Mouse (Mus musculus): ENCODE results near the gene Cdh26.

The Cdh26 gene

DNA sequence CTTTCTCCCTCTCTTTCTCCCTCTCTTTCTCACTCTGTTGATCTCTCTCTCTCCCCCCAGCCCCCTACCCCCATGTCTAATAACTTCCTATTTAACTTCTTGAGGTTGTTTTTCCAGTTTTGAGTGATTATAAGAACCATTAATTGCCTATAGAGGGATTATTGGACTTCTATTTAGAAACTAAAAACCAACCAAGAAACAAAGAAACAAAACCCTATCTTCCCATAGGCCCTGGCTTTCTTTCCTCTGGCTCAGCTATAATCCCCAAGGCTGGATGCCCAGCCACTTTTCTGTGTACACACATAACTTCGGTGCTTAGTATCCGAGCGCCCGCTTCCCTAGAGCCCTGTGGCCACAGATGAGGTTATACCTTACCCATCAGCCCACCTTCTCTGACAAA is at the start of gene Cdh26:
TSS of gene Cdh26 (plus strand) at position 301 of the 400 bp plus-strand sequence.
- no peak for DNase-seq

- DNase-seq, result no peak
Observed at GRCm38 (mm10) chr2:178407053-178407815, 23.1 kb upstream of the Cdh26 start, which contains the start of gene Sycp2. Gene Sycp2, minus strand, starts transcription at chr2:178407685.

GRCm38 (mm10) chr2:178409024-178409423 is 21.3 kb upstream of the Cdh26 start:
- DNase-seq, result no peak

- no peak for DNase-seq
Observed at GRCm38 (mm10) chr2:178410286-178410685, 20.0 kb upstream of the Cdh26 start.

DNA sequence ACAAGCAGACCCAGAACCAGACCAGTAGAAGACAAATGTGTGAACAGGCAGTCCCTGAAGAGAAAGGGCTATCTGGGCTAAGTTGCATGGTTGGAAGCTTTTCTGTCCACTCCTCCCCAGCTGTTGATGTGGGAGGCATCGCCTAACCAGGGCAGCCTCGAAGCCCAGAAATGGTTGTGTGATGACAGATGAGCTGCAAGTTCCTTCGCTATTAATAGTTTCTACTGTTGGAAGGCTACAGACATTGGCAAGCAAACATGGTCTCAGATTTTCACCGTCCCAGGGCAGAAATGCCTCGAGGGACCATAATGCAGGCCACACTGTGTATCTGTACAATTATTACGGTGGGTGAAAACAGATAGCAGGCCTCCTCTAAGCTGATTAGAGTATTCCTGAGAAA is 17.7 kb upstream of the Cdh26 start:
- no peak for DNase-seq

DNA sequence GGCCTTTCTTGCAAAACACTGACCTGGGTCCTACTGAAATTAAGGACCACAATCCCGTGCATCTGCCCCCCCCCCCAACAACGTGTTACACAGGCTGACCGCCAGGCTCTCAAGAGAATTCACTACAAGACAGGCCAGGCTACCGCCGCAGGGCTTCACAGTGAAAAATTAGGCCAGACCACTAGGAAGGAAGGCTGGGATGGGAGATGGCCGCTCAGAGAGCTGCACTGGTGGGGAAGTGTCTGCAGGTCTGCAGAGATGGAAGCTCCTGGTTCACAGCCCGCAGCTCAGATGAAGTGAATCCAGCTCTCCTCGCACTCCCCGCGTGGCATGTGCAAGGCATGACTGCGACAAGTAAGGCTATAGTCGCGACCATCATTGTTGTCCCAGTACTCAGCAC is 17.2 kb upstream of the Cdh26 start:
- no peak for DNase-seq

GRCm38 (mm10) chr2:178413481-178414260 is 16.7 kb upstream of the Cdh26 start:
- peak; percentile 52 for DNase-seq

DNA sequence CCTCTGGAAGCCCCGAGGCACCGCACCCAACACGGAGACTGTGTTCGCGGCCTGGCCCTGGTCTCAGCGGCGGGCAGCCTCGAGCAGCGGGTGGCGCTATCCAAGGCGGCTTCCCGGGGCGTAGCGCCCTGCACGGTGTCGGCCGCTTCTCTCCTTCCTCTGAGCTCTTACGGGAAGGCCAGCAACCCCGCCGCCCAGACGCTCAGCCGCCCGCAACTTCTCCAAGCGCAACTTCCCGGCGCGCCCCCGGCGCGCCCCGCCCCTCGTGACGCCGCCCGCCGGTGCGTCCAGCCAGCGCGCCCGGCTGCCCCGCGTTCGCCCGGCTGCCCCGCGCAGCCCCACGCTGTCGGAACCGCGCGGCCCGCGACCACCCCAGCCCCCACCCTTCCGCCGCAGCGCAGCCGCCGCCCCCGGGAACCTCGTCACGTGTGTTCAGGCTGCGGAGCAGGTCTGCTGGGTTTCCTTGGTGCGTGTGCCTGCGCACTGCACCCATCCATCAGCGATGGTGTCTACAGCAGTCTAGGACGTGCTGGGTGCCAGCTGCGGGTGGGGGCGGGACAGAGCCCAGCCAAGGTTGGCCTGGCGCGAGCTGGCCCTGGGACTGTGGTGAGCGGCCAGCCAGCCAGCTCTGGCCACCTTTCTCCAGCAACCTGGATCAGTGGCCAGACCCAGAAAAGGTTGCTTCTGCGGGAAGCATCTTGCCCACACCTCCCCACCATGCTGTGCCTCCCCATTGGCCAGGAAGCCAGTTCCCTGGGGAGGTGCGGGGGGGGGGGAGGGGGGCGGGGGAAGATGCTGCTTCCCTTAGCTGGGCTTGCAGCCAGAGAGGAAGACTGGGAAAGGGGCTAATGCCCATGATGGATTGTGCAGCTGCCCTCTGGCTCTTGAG is 15.8 kb upstream of the Cdh26 start, which contains the start of the genes Ppp1r3d and Fam217b:
TSS of gene Ppp1r3d (minus strand) at position 212 of the 889 bp plus-strand sequence.
TSS of gene Fam217b (plus strand) at position 264 of the 889 bp plus-strand sequence.
- peak; percentile 32 for DNase-seq

- DNase-seq, result peak; percentile 40
Observed at GRCm38 (mm10) chr2:178415150-178415448, 15.2 kb upstream of the Cdh26 start.

GRCm38 (mm10) chr2:178416427-178416826 is 13.9 kb upstream of the Cdh26 start:
- DNase-seq, result no peak

DNA sequence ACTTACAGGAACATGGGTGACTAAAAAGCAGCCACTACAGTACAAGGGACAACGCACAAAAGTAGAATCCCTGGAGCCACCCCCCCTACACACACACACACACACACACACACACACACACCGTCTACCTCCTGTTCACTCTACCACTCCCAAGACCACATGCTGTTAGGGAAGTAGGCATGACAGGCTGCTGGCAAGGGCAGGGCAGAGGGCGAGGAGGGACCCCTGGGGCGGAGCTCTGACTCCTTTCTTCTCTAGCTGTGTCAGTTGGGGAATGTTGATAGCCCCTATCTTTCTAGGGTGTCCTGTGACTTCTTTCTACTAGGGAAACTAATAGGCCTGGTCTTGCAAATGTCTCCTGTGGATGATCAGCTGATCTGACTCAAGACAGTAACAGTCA is 13.4 kb upstream of the Cdh26 start:
- DNase-seq, result no peak

- no peak for DNase-seq
Observed at GRCm38 (mm10) chr2:178420576-178420975, 9.8 kb upstream of the Cdh26 start.

GRCm38 (mm10) chr2:178421603-178422002 is 8.7 kb upstream of the Cdh26 start:
- no peak for DNase-seq

GRCm38 (mm10) chr2:178422186-178422585 is 8.1 kb upstream of the Cdh26 start:
- no peak for DNase-seq

GRCm38 (mm10) chr2:178423223-178423622 is 7.1 kb upstream of the Cdh26 start:
- no peak for DNase-seq

DNA sequence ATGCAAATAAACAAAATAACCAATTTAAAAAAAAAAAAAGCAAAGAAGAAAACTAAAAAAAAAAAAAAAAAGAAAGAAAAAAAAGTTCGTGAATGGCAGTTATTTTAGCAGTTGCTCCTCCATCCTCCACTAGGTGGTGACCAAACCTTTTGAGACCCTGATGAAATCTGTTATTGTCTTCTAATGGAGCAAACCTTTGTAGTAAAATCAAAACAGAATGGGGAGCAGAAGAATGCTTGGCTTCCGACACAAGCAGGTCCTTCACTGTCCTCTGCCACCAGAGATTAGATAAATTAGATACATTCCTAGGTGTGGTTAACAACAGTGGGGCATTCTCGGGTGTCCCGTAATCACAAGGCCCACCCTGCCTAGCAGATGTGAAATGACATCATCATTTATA is 4.1 kb upstream of the Cdh26 start:
- no peak for DNase-seq

- DNase-seq, result no peak
Observed at GRCm38 (mm10) chr2:178427181-178427580, 3.1 kb upstream of the Cdh26 start.

DNA sequence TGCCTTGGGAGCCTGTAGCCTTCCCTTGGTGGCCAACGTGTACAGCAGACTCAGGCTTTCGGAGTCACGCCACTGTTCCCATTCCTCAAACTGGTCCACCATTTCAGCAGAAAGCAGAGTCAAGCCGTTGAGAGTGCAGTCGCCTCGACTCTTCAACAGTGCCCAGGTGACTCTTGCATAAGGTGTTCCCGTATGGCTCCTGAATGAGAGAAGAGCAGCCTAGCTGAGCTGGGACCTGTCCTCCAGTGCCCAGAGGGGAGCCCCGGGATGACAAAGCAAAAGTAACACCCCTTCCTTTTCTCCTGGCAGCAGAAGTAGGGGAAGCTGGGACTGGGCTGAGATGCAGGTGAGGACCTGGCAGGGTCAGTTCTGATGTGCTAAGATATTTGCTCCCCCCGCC is 2.1 kb upstream of the Cdh26 start:
- no peak for DNase-seq

GRCm38 (mm10) chr2:178428676-178429075 is 1.7 kb upstream of the Cdh26 start:
- DNase-seq, result no peak

DNA sequence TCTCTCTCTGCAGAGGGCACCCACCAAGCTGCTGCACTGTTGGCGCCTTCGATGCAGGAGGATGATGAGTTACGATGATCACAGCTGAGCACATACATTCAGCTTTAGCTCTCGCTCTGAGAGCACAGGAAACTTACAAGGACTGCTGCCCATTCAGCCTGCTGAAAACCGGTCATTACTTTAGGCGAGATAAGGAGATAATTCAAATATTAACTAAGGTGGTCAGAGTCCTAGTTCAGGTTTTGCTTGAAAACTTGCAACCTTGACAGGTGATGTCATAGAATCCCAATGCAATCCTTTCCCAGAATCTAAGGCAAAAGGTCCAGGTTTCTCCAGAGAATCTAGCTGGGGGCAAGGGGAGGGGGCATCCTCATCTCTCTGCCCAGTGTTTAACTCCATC is 905 bp upstream of the Cdh26 start:
- DNase-seq, result no peak

DNA sequence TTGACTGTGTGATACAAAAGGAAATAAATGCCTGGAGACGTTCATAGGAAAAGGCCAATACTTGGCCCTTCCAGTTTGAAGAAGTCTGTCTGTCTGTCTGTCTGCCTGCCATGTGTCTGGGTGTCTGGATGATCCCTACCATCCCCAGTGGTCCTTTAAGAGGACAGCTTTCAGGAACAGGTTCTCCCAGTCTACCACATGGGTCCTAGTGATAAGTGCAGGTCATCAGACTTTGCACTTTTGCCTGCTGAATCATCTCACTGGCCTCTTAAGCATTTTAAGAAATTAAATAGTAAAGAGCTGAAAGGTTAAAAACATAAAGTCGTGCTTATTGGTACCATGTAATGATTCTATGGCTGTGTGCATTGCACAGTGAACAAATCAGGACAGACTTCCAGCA is 3.2 kb downstream of the Cdh26 start:
- no peak for DNase-seq

DNA sequence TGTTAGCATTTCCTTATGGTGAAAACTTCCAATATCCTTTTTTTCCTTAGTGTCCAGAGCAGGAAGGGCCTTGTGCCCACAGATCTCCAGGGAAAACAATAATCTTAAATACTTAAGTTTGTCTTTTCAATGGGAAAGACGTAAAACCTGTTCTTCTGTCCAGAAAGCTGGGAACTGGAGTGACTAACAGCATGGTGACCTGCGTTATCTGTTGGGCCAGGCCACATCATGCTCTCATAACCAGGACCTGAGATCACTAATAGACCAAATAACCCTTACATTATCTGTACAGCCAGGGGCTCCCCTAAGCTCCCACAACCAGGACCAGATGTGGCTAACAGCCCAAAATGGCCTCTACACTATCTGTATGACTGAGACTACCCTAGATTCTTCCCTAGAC is 3.6 kb downstream of the Cdh26 start:
- DNase-seq, result no peak

DNA sequence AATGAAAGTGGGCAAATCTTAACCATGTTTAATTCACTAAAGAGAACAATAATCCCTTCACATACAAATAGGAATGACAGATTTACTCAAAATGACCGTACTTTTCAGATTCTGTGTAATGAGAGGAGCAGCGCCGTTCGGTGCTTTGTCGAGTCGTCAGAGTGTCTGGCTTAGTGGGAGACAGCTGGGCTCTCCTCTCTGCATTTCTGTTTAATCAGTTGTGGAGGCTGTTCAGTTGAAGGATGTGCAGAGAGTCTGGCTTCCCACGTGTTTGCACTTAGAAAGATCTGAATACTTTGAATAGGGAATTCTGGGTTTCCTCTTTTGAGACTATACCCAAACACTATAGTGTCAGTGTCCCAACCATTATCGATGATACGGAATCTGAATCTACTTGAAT is 7.0 kb downstream of the Cdh26 start:
- DNase-seq, result no peak
